Mouse (Mus musculus) testis, adult 2 months (tissue): Measurements from ENCODE around the gene Mia2.

Experiments
- CTCF ChIP-seq: fragments of 200-500 bp; IDR thresholded peaks from 2 replicates; pipeline ENCODE4 v1.5.1; 2012; ENCODE audit warnings: low read depth, mild to moderate bottlenecking, inconsistent platforms, low read length, moderate library complexity; ENCODE audit not compliant: control insufficient read depth, insufficient read depth, insufficient replicate concordance
- POLR2A ChIP-seq: fragments of 200-500 bp; IDR thresholded peaks from 2 replicates; pipeline ENCODE4 v1.6.1; 2012; ENCODE audit warnings: low read depth, mild to moderate bottlenecking, inconsistent platforms, low read length, moderate library complexity; ENCODE audit not compliant: control insufficient read depth

DNA sequence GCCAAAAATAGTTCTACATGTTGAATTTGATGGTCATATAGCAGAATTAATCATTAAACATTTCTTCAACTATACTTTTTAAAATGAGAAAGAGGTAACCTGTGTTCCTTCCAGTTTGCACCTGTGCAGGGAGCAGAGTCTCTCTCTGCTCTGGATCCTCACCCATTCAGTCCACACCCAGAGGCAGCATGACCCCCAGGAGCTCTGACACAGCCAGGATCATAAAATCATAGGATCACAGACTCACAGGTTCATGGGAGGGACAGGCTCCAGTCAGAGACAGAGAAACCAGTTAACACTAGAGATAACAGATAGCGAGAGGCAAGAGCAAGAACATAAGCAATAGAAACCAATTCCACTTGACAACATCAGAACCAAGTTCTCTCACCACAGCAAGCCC lies 112.2 kb downstream of the Mia2 start:
- TF ChIP-seq POLR2A (no peak), CTCF (no peak)
